Mouse (Mus musculus) kidney, adult 11 months (tissue): ENCODE measurements at regions not wholly inside any gene's neighbourhood (a gene's known extent, or its start where the extent isn't known, plus 50 kb on each side); places are given as distances from the start of the nearest gene placed in this dataset.
A peak's percentile ranks its signal among the peaks of the same experiment; 100 is the strongest.

Experiments
- DNase-seq: peaks from one replicate; pipeline ENCODE4 v3.0.0; 2022

- DNase-seq: peak; percentile 96
Measured at GRCm38 (mm10) chr9:42196552-42196951, 67.5 kb downstream of the Sc5d start.

- DNase-seq: peak; percentile 70
Measured at GRCm38 (mm10) chr9:42196110-42196509, 67.9 kb downstream of the Sc5d start.

- peak; percentile 83 for DNase-seq
Measured at GRCm38 (mm10) chr9:42195651-42196050, 68.4 kb downstream of the Sc5d start.

- DNase-seq: no peak
Measured at GRCm38 (mm10) chr9:42194939-42195338, 69.1 kb downstream of the Sc5d start.

GRCm38 (mm10) chr9:42194176-42194575 is 69.9 kb downstream of the Sc5d start:
- no peak for DNase-seq

- no peak for DNase-seq
Measured at GRCm38 (mm10) chr9:42192967-42193733, 69.1 kb upstream of the Sorl1 start.

- peak; percentile 43 for DNase-seq
Measured at GRCm38 (mm10) chr9:42187371-42188228, 63.5 kb upstream of the Sorl1 start.

- no peak for DNase-seq
Measured at GRCm38 (mm10) chr9:42184104-42184635, 60.1 kb upstream of the Sorl1 start.

GRCm38 (mm10) chr9:42183448-42183847 is 59.4 kb upstream of the Sorl1 start:
- peak; percentile 79 for DNase-seq

GRCm38 (mm10) chr9:42182400-42182799 is 58.3 kb upstream of the Sorl1 start:
- DNase-seq: no peak

- DNase-seq: peak; percentile 36
Measured at GRCm38 (mm10) chr9:42180152-42180551, 56.1 kb upstream of the Sorl1 start.

- no peak for DNase-seq
Measured at GRCm38 (mm10) chr9:42178759-42179377, 54.8 kb upstream of the Sorl1 start.

GRCm38 (mm10) chr9:42174349-42174955 is 50.4 kb upstream of the Sorl1 start:
- DNase-seq: no peak
